Mouse (Mus musculus) heart, embryonic 10.5 days (tissue): ENCODE data around the gene Olfr624. TPM values are rescaled to one million over a fixed set of nuclear protein-coding genes. Genes with fewer than 3 reads are reported as not detected.
"Not testable (repeated sequence)": the region's sequence is repeated elsewhere in the genome, so short reads cannot be mapped to it uniquely, and the experiment has no call there.

Source experiments
- DNase-seq: peaks from one replicate; pipeline ENCODE4 v3.0.0-alpha.2; 2017; ENCODE audit warnings: low spot score
- H3K27ac ChIP-seq: fragments of 300-500 bp; sonication (generic); 2 replicates; pipeline ENCODE4 v1.5.1; 2016; ENCODE audit warnings: mild to moderate bottlenecking
- H3K27me3 ChIP-seq: fragments of 300-500 bp; sonication (generic); 2 replicates; pipeline ENCODE4 v1.6.1; 2016; ENCODE audit warnings: mild to moderate bottlenecking; ENCODE audit not compliant: poor library complexity, insufficient read depth, severe bottlenecking
- H3K36me3 ChIP-seq: fragments of 300-500 bp; sonication (generic); 2 replicates; pipeline ENCODE4 v1.6.1; 2016; ENCODE audit warnings: mild to moderate bottlenecking, moderate library complexity
- H3K4me1 ChIP-seq: fragments of 300-500 bp; sonication (generic); 2 replicates; pipeline ENCODE4 v1.6.1; 2016; ENCODE audit warnings: mild to moderate bottlenecking
- H3K4me3 ChIP-seq: fragments of 300-500 bp; sonication (generic); 2 replicates; pipeline ENCODE4 v1.5.1; 2016; ENCODE audit warnings: mild to moderate bottlenecking, moderate library complexity
- H3K9me3 ChIP-seq: fragments of 300-500 bp; sonication (generic); 2 replicates; pipeline ENCODE4 v1.6.1; 2016; ENCODE audit warnings: mild to moderate bottlenecking, moderate library complexity
- WGBS: fragments of 180-500 bp; shearing (Covaris S2); methylation state at CpG from one replicate; pipeline ENCODE4 v1.1.7; 2016; 5-methylcytosine and 5-hydroxymethylcytosine counted together
- polyA plus RNA-seq: library from polyadenylated mRNA; unstranded; fragments of >200 nt; fragmentation: Nextera tagmentation; extraction: Ambion mirVana; gene quantifications from 2 replicates; pipeline ENCODE4 v1.2.1, GENCODE M21; 2016

The Olfr624 gene
- not detected in 2 replicates for polyA plus RNA-seq

DNA sequence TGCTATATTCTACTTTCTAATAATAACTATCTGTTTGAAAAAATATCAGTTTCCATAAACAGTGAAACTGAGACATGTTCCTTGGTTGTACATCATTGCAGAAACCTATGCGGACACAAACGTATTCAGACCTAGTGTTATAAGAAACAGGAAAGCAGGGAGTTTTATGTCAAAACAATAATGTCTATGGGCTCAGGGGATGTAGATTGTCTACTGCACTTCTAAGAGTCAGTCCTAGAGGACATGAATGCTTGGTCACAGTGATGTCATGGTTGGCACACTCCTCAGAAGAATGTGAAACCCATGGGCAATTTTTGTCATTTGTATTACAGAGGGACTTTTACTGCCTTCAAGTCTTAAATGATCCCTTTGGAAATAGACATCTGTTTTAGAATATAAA is at the start of gene Olfr624:
Olfr624 (minus strand) TSS at position 101 of the 400 bp plus-strand sequence.
- no peak for DNase-seq
- no peaks in the 10 kb centered on the region for H3K36me3 ChIP-seq

GRCm38 (mm10) chr7:103716398-103716797 is 45.4 kb upstream of the Olfr624 start:
- WGBS: 91% methylated on average over 1 of the region's 1 CpGs
- H3K9me3 ChIP-seq, H3K4me3 ChIP-seq, H3K36me3 ChIP-seq, H3K4me1 ChIP-seq, H3K27ac ChIP-seq, H3K27me3 ChIP-seq, DNase-seq: not testable (repeated sequence)

More for the DNA sequence above, at the start of gene Olfr624:
- Histone ChIP-seq H3K4me1 (no peaks in the 10 kb centered on the region), H3K9me3 (no peaks in the 10 kb centered on the region), H3K4me3 (no peak within 1 kb of the TSS), H3K27ac (no peak within 1 kb of the TSS), H3K27me3 (no peaks in the 10 kb centered on the region)
- 95% methylated on average over 2 of the region's 2 CpGs for WGBS

GRCm38 (mm10) chr7:103714371-103714770 is 43.4 kb upstream of the Olfr624 start, which contains the start of gene Olfr243:
Gene Olfr243, plus strand, starts transcription at chr7:103714671.
- Histone ChIP-seq H3K9me3 (no peaks in the 10 kb centered on the region), H3K4me1 (no peaks in the 10 kb centered on the region), H3K27ac (no peak within 1 kb of the TSS), H3K4me3 (no peak within 1 kb of the TSS), H3K27me3 (no peaks in the 10 kb centered on the region), H3K36me3 (no peaks in the 10 kb centered on the region)
- DNase-seq: no peak

GRCm38 (mm10) chr7:103712024-103712423 is 41.0 kb upstream of the Olfr624 start:
- 31% methylated on average over 2 of the region's 2 CpGs for WGBS
- H3K9me3 ChIP-seq: no peaks in the 10 kb centered on the region
- no peaks in the 10 kb centered on the region for H3K36me3 ChIP-seq
- no peaks in the 10 kb centered on the region for H3K4me1 ChIP-seq
- no peak overlapping the region for H3K27ac ChIP-seq
- H3K4me3 ChIP-seq: no peak overlapping the region
- no peak for DNase-seq
- no peaks in the 10 kb centered on the region for H3K27me3 ChIP-seq

- H3K4me1 ChIP-seq: no peaks in the 10 kb centered on the region
- H3K27me3 ChIP-seq: no peaks in the 10 kb centered on the region
- 90% methylated on average over 4 of the region's 4 CpGs for whole genome bisulfite sequencing
- no peak overlapping the region for H3K27ac ChIP-seq
- no peaks in the 10 kb centered on the region for H3K9me3 ChIP-seq
- H3K4me3 ChIP-seq: no peak overlapping the region
- no peaks in the 10 kb centered on the region for H3K36me3 ChIP-seq
- DNase-seq: no peak
Measured at GRCm38 (mm10) chr7:103699469-103699868, 28.5 kb upstream of the Olfr624 start.

GRCm38 (mm10) chr7:103682420-103682819 is 11.4 kb upstream of the Olfr624 start, which contains the start of gene Olfr625-ps1:
Gene Olfr625-ps1, plus strand, starts transcription at chr7:103682720.
- no peak for DNase-seq
- Histone ChIP-seq H3K27ac (no peak within 1 kb of the TSS), H3K4me1 (no peaks in the 10 kb centered on the region)

GRCm38 (mm10) chr7:103663598-103663997 is 7.4 kb downstream of the Olfr624 start, which contains the start of gene Olfr623:
Gene Olfr623, minus strand, starts transcription at chr7:103663698.
- no peaks in the 10 kb centered on the region for H3K27me3 ChIP-seq
- no peaks in the 10 kb centered on the region for H3K36me3 ChIP-seq
- H3K4me1 ChIP-seq: no peaks in the 10 kb centered on the region
- H3K9me3 ChIP-seq: no peaks in the 10 kb centered on the region
- DNase-seq: no peak
- no peak within 1 kb of the TSS for H3K27ac ChIP-seq
- H3K4me3 ChIP-seq: no peak within 1 kb of the TSS

More at GRCm38 (mm10) chr7:103682420-103682819, 11.4 kb upstream of the Olfr624 start, which contains the start of gene Olfr625-ps1:
- no peaks in the 10 kb centered on the region for H3K9me3 ChIP-seq
- H3K36me3 ChIP-seq: no peaks in the 10 kb centered on the region
- no peaks in the 10 kb centered on the region for H3K27me3 ChIP-seq
- H3K4me3 ChIP-seq: no peak within 1 kb of the TSS

- Histone ChIP-seq H3K36me3 (no peaks in the 10 kb centered on the region), H3K9me3 (no peaks in the 10 kb centered on the region), H3K4me1 (no peaks in the 10 kb centered on the region), H3K27me3 (no peaks in the 10 kb centered on the region), H3K27ac (no peak overlapping the region), H3K4me3 (no peak overlapping the region)
- DNase-seq: no peak
- WGBS: 77% methylated on average over 4 of the region's 4 CpGs
Measured at GRCm38 (mm10) chr7:103644070-103644469, 26.9 kb downstream of the Olfr624 start.

- H3K4me1 ChIP-seq: no peaks in the 10 kb centered on the region
- DNase-seq: no peak
- no peaks in the 10 kb centered on the region for H3K9me3 ChIP-seq
- no peak within 1 kb of the TSS for H3K27ac ChIP-seq
- 71% methylated on average over 1 of the region's 1 CpGs for WGBS
- no peaks in the 10 kb centered on the region for H3K27me3 ChIP-seq
- no peak within 1 kb of the TSS for H3K4me3 ChIP-seq
- H3K36me3 ChIP-seq: no peaks in the 10 kb centered on the region
Measured at GRCm38 (mm10) chr7:103642602-103643001, 28.4 kb downstream of the Olfr624 start, which contains the start of gene Olfr622. Gene Olfr622, minus strand, starts transcription at chr7:103642702.

GRCm38 (mm10) chr7:103636795-103637194 is 34.2 kb downstream of the Olfr624 start:
- DNase-seq: no peak
- Histone ChIP-seq H3K4me3 (no peak overlapping the region), H3K36me3 (no peaks in the 10 kb centered on the region), H3K9me3 (no peaks in the 10 kb centered on the region), H3K27me3 (no peaks in the 10 kb centered on the region), H3K4me1 (no peaks in the 10 kb centered on the region), H3K27ac (no peak overlapping the region)

Other genes with a start within 250 kb of the Olfr624 start
- not detected in 2 replicates for gene Olfr605, start 225.8 kb downstream of the Olfr624 start, polyA plus RNA-seq
- not detected in 2 replicates for gene Olfr606, start 222.1 kb downstream of the Olfr624 start, polyA plus RNA-seq
- not detected in 2 replicates for gene Olfr607, start 207.0 kb downstream of the Olfr624 start, polyA plus RNA-seq
- 0.14 TPM in 1 of 2 replicates, not detected in the other for gene Olfr608, start 201.3 kb downstream of the Olfr624 start, polyA plus RNA-seq
- not detected in 2 replicates for gene Olfr609, start 173.1 kb downstream of the Olfr624 start, polyA plus RNA-seq
- not detected in 2 replicates for gene Olfr610, start 159.1 kb downstream of the Olfr624 start, polyA plus RNA-seq
- gene Olfr611, start 150.3 kb downstream of the Olfr624 start, polyA plus RNA-seq: not detected in 2 replicates
- not detected in 2 replicates for gene Olfr612, start 128.5 kb downstream of the Olfr624 start, polyA plus RNA-seq
- gene Olfr613, start 123.1 kb downstream of the Olfr624 start, polyA plus RNA-seq: not detected in 2 replicates
- gene Olfr615, start 115.1 kb downstream of the Olfr624 start, polyA plus RNA-seq: not detected in 2 replicates
- not detected in 2 replicates for gene Olfr616, start 102.0 kb downstream of the Olfr624 start, polyA plus RNA-seq
- gene Olfr617, start 98.1 kb downstream of the Olfr624 start, polyA plus RNA-seq: not detected in 2 replicates
- not detected in 2 replicates for gene Olfr618, start 81.1 kb downstream of the Olfr624 start, polyA plus RNA-seq
- gene Olfr619, start 70.6 kb downstream of the Olfr624 start, polyA plus RNA-seq: not detected in 2 replicates
- not detected in 2 replicates for gene Olfr620, start 58.7 kb downstream of the Olfr624 start, polyA plus RNA-seq
- not detected in 2 replicates for gene Olfr622, start 28.5 kb downstream of the Olfr624 start, polyA plus RNA-seq
- not detected in 2 replicates for gene Olfr623, start 7.5 kb downstream of the Olfr624 start, polyA plus RNA-seq
- gene Olfr625-ps1, start 11.5 kb upstream of the Olfr624 start, polyA plus RNA-seq: not detected in 2 replicates
- gene Olfr243, start 43.5 kb upstream of the Olfr624 start, polyA plus RNA-seq: not detected in 2 replicates
- not detected in 2 replicates for gene Olfr628, start 59.2 kb upstream of the Olfr624 start, polyA plus RNA-seq
- not detected in 2 replicates for gene Olfr629, start 73.8 kb upstream of the Olfr624 start, polyA plus RNA-seq
- not detected in 2 replicates for gene Olfr630, start 86.1 kb upstream of the Olfr624 start, polyA plus RNA-seq
- gene Olfr69, start 100.4 kb upstream of the Olfr624 start, polyA plus RNA-seq: not detected in 2 replicates
- not detected in 2 replicates for gene Olfr68, start 108.5 kb upstream of the Olfr624 start, polyA plus RNA-seq
- gene Olfr67, start 120.6 kb upstream of the Olfr624 start, polyA plus RNA-seq: not detected in 2 replicates
- gene Hbb-bt, start 142.8 kb upstream of the Olfr624 start, polyA plus RNA-seq: 442 and 979 TPM in 2 replicates
- 173 and 274 TPM in 2 replicates for gene Hbb-bs, start 156.9 kb upstream of the Olfr624 start, polyA plus RNA-seq
- gene Hbb-bh2, start 169.3 kb upstream of the Olfr624 start, polyA plus RNA-seq: 0.28 and 1.2 TPM in 2 replicates
- gene Hbb-bh1, start 172.0 kb upstream of the Olfr624 start, polyA plus RNA-seq: 8,898 and 9,884 TPM in 2 replicates
- gene Hbb-y, start 182.0 kb upstream of the Olfr624 start, polyA plus RNA-seq: 17,516 and 23,478 TPM in 2 replicates
- gene Olfr66, start 215.1 kb upstream of the Olfr624 start, polyA plus RNA-seq: not detected in 2 replicates
- not detected in 2 replicates for gene Olfr64, start 223.3 kb upstream of the Olfr624 start, polyA plus RNA-seq
- not detected in 2 replicates for gene Olfr65, start 232.3 kb upstream of the Olfr624 start, polyA plus RNA-seq